Mouse (Mus musculus) c-Kit-positive CD71-negative TER-119-negative erythroid progenitor cells, embryonic 14.5 days (primary cell): ENCODE results near the gene G0s2.
"Not testable (repeated sequence)": the region's sequence is repeated elsewhere in the genome, so short reads cannot be mapped to it uniquely, and the experiment has no call there.

ENCODE experiments used
- DNase-seq: peaks from one replicate; pipeline ENCODE4 v3.0.0-alpha.2; 2013; ENCODE audit warnings: low read depth

The G0s2 gene

DNA sequence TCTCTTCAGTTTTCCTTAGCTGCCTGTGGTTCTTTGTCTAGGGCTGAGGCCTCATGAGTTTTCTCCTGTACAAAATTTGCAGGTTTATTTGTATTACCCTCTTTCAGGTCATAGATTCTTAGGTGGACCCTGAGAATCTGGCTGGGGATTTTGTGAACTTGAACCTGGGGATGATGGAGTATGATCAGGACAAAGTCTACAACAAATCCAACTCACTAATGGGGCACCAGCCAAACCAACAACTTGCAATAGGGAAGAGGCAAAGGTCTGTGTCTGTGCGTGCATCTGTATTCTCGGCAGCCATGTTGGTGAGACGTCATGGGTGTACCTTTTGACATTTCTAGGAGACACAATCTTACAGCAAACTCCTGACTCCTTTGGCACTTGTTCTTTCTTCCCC lies 16.1 kb upstream of the G0s2 start:
- DNase-seq = no peak

DNA sequence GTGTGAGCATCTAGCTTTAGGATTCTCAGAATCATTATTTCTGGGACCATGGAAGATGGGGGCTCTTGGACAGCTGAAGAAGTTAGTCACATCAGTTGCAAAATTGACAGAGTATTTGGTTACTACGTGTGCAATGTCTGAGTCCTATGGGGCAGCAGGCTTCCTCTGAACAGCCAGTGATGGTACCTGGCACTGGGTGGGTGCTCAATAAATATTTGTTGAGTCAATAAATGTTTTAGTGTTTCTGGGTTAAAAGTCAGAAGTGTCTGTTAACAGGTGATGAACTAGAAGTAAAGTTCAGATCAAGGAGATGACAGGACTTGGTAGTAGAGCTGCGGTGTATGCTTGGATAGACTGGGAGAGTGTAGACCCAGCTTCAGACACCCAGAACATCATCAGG lies 14.6 kb upstream of the G0s2 start:
- DNase-seq = no peak

DNA sequence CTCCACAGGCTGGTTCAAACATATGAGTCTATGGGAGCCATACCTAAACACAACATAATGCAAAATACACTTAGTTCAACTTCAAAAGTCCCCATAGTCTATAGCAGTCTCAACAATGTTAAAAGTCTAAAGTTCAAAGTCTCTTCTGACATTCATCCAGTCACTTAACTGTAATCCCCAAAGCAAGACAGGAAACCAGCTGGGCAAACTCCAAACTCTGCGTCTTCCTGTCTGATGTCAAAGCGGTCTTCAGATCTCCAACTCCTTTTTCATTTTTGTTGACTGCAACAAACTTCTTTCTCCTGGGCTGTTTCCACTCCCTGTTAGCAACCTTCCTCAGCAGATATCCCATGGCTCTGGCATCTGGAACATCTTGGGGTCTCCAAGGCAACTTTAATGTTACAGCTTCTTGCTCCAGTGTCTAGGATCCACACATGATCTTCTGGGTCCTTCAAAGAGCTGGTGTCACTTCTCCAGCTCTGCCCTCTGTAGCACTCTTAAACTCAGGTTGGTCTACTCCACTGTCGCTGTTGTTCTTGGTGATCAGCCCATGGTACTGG lies 12.8 kb upstream of the G0s2 start:
- not testable (repeated sequence) for DNase-seq

DNA sequence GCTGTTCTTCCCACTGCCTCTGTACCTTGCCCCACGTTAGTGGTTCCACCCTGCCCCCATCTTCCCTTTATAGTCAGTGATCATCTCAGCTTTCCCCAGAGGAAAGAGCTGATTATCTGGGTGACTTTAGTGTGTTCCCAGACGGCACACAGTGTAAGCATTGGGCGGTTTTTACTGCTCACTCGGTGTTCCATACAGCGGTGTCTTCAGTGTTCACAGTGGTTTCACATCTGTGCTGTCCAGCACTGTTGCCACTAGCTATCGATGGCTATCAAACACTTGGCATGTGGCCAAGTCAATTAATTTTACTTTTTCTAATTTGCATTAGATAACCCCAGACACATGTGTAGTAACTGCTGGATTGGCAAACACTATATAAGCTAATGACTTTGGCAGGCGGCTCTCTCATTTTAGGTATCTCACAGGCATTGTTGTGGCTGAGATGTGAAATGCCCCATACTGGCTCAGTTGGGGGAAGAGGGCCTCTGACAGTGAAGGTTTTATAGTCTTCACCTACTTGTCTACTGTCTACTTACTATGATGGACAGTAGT lies 11.3 kb upstream of the G0s2 start:
- DNase-seq = no peak

DNA sequence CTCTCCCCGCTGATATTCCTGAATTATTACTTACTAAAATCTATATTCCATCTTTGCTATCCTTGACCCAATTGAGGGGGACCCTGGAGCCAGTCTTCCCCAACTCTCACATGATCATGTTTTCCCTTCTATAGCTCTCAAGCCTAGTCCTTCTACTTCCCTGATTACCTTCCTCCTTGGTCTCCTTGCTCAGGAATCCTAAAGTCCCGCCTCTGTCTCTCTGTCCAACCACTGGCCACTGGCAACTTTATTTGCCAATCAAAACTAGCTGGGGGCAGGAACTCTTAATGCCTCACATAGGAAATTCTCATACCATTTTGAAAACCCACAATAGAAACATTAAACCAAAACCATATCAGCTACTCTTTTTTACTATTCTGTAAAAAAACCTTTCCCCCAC lies 8.3 kb upstream of the G0s2 start:
- no peak for DNase-seq

DNA sequence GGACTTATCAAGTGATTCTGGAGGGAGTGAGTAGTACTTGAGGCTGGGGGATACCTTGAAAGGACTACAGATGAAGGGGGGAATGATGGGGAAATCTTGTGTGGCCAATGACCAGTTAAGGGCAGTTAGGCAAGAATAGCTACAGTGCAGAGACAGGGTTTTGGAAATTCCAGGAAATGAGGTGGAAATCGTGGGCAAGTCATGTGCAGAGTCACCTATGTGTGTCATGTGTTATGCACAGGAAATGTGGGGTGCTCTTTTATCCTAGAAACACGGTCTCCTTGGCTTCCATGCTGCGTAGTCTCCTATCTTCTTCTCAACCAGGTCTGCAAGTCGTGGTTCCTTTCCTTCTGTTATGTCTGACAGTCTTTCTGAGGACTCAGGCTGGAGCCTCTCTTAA lies 6.5 kb upstream of the G0s2 start:
- DNase-seq = no peak

DNA sequence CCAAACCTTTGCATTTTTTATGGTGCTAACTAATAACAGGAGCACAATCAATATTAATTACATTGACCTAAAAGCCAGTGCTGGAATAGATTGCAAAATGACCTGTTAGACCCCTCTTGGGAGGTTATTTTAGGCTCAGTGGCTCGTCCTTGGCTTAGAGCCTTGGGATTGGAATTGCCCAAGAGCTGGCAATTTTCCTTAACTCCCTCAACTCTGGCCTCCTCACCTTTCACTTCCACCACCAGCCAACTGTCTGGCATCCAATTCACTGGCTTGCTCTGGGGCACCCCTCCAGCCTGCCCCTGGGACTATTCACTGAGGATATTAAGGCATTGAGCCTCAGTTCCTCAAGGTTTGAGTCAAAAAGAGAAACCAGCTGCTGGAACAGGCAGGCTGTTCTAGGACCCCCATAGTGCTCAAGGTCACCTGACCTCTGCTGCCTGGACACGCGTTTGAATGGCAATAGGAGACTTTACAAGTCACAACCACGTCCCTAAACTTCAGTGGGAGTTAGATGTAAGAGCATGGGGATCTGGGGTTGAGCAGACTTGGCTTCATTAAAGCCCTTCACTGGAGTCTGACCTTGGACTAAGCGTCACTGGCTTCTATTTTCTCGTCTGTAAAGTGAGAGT lies 5.5 kb upstream of the G0s2 start:
- DNase-seq = no peak

DNA sequence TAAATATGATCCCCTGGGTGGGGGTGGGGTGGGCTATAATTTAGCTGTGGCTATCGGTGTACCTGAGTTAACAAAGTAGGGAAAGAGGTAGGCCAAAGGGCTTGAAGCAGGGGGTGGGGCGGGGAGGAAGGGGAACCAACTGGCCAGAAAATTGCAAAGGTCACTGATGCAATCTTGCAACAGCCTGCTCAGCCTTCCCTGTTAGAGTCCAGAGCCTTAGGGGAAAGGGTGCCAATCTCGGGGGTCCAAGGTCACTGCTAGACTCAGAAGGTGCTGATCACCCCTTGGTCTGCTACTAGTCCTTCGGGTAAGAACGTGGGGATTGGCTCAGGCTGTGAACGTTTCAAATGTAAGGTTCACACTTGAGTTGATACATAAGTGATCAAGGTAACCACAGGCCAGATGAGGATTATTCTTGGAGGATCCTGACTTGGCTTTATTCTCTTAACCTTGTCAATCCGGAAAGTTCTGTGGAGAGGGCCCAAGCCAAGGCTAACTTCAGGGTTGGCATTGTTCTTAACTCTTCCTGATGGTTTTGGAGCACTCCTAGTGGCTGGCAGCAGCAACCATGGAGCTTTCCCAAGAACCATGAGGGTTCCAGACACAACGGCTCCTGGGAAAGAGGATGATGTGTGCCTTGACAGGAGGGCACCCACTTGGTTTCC lies 1.5 kb upstream of the G0s2 start:
- DNase-seq = no peak

DNA sequence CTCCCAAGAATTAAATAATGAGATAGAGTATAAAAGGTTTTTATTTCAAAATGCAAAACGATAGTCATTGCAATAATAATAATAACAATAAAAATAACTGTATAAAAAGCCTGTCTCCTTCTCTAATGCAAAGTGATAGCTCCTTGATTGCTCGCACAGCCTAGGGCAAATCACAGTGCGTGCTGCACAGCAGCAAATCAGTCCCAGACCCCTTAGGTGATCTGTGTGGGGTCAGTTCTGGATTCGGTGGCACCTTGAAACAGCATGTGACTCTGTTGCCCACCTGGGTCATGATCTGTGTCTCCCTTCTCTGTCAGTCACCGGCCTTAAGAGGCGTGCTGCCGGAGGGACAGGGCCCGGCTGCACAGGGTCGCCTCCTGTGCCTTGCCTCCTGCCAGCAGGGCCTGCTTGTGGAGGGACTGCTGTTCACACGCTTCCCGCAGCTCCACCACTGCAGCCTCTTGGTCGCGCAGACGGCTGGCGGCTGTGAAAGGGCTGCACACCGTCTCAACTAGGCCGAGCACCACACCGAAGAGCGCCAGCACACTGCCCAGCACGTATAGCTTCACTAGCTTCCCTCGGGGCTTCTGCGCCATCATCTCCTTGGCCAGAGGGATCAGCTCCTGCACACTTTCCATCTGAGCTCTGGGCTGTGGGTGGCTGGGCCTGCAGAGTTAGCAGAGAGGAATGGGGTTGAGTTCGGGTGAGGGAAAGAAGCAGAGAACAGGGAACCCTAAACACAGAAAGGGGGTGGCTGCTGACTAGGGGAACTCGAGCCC lies 691 bp downstream of the G0s2 start:
- DNase-seq = no peak

DNA sequence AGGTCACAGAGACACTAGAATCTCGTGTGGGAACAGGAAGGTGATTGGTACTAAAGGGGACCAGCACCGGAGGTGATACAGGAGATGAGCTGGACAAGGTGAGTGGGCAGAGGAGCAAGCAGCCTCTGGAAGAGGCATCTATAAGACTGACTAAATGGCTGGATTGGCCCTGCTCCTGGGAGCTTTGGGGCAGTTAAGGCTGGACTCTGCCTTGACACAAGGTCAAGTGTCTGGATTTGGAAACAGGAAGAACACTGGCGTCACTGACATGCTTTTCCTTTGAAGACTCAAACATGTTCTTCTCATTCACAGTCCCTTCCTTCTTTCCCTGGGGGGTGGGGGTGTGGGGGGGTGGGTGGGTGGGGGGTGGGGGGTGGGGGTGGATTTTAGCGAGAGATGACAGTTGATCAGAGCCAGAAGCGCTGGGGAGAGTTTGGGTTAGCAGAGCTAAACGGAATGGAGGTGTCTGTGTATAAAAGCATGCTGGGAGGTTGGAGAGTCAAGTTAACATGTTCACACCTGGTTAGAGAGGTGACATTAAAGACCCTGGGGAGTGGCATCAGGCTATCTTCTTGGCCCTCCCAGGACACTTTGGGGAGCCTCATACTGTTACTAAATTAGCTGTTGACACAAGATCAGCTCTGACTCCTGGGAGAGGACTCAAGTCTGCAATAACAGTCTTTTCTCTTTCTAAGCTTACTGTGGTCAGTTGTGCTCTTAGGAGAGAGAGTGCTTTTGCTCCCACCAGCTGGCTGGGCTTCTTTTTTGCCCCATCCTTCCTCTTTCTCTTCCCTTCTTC lies 1.9 kb downstream of the G0s2 start:
- DNase-seq = no peak

DNA sequence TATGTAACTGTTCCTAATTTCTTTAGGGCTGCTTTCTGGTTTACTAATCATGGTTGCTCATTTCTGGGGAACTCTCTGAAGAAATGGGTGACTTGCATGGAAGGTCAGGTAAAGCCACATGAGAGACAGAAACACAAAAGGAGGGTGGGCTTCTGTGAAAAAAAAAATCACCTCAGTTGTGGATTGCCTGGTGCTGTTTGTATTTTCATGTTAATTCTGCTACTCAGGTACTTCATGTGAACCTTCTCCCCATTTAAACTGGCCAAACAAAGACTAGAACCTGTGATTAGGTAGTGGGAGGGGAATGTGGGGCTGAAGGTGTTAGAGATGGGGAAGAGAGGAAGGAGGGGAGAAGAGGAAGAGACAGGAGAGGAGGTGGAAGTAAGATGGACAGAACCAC lies 7.3 kb downstream of the G0s2 start:
- DNase-seq = no peak

DNA sequence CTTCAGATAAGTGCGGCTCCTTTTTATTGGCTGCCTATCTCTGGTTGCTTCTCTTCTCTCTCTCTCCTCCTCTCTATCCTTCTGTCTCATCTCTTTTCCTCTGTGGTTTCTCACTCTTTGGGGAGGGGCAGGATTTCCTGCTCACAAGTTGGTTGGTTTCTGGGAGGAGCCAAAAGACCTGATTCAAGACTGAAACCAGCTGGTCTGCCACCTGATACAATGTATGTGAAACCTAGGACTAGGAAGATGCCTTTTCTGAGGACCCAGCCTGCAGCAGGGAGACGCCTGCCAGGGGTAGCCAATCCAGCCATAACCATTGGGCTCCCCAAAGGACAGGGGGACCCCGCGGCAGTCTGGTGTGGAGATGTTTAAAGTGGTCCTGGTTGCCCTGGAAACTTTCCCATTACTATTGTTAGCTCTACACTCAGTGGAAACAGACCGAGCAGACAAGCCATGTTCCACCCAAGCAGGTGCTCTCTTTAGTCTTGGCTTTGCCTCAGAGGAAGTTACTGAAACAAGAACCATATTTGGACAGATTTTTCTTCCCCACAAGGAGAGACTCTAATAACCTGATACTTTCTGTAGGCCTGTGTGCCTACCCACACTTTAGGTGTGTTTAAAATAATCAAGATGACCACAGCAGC lies 8.9 kb downstream of the G0s2 start, which contains the start of gene Hsd11b1:
TSS of gene Hsd11b1 (minus strand) at position 121 of the 644 bp plus-strand sequence.
- no peak for DNase-seq

DNA sequence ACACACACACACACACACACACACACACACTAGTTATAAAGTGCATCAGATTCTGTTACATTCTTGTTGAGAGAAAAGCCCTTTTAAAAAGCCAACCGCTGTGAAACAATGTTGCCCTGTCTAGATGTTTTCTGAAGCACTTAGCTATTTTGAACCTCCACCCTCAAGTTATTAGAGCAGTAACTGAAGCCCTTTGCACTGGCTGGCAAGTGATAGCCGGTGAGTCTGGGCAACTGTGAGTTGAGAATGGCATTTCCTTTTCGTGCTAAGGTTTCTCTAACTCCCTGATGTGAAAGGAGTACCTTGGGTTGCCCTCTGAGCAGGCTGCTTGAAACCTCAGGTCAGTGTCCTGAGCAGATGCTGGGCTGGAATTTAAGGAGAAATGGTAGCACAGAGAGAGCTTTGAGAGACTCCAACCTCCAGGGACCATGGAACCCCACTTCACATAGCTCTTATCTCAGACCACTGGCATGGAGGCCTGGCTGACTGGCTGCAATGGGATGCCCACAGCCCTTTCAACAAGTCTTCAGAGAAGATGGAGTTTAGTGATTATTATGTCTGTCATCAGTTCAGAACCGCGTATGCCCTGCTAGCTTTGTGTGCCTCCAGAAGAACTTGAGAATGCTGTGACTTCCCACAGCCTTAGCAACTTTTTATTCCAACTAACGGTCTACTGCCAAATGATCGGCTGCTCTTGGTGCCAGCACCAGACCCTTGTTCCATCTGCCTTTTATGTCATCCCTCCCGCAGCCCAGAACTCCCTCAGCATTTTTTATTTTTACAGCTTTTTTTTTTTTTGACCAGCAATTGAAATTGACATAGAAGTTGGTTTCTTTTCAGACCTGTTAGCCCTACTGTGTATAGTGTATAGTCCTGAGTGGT lies 9.8 kb downstream of the G0s2 start:
- DNase-seq = no peak

DNA sequence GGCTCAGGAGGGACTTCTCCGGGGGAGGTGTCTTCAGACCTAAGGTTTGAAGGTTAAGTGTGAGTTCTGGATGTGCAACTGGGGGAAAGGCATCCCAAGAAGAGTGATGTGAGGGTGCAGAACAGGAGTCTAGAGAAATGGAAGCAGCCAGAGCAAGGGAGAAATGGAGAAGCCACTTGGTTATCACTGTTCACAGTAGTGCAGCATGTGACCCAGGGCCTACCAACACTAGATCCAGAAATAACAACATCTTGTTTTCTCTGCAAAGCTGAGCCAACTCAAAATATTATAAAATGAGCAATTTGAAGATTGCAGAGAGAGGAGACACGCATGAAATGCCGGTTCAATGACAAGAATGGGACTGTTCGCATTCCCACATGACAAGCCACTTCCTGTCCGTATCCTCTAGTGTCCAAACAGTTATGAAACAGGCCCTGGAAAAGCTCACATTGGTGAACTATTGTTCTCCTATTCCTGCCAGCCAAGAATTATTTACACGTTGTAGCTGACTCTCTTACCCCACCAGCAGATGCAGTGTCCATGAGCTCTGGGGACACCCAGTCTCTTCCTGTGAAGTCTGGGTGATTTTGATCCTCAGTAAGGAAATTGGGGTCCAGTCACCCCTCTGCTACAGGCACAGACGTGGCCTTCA lies 11.0 kb downstream of the G0s2 start:
- no peak for DNase-seq

DNA sequence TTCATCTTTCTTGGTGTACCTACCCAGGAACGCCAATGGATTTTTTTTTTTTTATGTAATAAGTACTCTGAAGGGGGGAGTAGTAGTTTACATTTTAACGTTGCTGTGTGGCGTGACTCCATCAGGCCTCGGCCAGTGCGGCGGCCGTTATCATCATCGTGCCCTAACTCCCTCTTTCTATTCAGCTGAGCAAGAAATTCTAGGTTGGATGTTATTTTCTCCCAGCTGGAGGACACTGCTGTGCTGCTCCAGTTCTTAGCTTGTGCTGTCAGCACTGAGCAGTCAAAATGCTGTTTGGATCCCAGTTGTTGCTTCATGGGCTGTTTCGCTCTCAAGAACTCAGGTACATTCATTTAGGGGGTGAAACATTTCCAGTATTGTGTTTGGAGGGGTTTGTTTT lies 13.5 kb downstream of the G0s2 start:
- no peak for DNase-seq

DNA sequence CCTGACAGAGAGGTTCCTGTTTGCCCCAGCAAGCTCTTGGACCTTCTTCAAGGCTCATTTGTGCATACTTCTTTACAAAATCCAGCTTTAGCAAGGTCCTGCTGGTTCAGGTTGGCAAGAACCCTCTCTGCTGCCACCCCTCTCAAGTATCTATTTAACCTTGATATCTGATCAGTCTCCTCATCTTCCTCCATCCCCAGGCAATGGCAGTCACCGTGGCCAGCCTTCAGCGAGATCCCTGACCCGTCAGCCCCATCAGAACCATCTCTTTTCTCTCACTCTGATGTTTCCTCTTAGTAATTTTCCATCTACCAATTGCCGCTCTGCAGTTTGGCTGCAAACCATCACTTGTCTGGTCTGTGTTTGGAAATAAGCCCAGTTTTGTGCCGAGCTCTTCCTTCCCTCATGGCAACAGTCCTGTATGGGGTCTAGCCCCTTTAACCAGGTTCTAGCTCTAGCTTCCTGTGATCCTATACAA lies 16.4 kb downstream of the G0s2 start:
- no peak for DNase-seq

DNA sequence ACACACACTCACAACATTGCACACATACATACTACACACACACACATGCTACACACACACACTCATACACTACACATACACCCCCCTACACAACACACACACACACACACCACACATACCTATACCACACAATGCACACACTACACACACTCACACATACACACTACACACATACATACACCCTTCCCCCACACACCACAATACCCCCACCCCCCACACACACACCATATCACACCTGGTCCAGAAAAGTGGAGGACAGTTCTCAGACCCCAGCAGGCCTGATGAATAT lies 16.8 kb downstream of the G0s2 start:
- no peak for DNase-seq

DNA sequence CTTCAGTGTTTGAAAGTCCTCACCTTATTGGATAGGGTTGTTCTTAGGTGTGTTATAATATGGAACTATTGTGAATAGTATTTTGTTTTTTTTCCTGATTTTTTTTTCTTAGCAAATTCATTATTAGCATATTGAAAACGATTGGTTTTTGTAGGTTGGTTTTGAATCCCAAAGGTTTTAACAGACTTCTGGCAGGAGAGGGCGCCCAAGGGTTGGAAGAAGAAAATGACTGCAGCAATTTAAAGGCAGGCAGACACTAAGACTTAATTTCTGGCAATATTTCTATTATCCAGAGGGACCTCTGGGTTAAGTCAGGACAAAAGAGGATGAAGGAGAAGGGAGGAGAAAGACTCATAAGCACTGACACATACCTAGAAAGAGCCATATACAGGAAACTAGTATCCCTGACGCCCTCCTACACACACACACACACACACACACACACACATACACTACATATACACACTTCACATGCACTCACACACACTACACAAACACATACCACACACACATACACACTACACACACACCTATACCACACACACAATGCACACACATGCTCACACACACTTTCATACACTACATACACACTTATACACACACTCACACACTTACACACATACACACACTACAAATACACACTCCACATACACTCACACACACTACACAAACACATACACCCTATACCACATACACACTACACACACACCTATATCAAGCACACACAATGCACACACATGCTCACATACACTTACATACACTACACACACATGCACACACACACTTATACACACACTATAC lies 17.3 kb downstream of the G0s2 start:
- no peak for DNase-seq

DNA sequence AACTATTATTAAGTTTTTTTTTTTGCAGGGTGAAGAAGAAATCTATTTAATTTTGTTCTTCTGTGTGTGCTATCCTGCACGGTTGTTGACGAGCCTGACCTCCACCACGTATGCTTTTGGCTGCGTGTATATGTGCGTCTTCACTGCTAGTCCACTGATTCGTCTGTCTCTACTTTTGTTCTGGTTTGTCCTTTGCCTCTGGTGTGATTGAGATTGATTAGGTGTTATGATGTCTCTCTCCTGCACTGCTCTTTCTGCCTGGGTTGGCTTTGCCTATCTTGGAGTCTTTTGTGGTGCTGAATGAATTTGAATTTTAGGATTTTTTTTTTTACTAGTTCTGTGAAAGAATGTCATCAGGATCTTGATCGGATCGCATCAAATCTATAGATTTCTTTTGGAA lies 18.0 kb downstream of the G0s2 start:
- DNase-seq = no peak
